Mouse (Mus musculus) embryonic stem cell, embryonic (primary cell): ENCODE measurements around the gene Zfp691.

Source experiments
- CTCF ChIA-PET, 4 experiments: fragments of 300-600 bp in 2 of 4; fragments of 350-600 bp in 2 of 4; sonication (Branson Sonifier 250); formaldehyde crosslinking; loops; one replicate each; lab custom pipeline; 2022; ENCODE audit warnings: inconsistent platforms in 2 of 4; lab: Charles Lee
- POLR2A ChIA-PET, 4 experiments: fragments of 300-600 bp in 2 of 4; fragments of 350-600 bp in 2 of 4; sonication (Branson Sonifier 250); formaldehyde crosslinking; loops; one replicate each; lab custom pipeline; 2022; ENCODE audit warnings: antibody characterized with exemption in 4 of 4, inconsistent platforms in 1 of 4; lab: Charles Lee

Zfp691 gene

DNA sequence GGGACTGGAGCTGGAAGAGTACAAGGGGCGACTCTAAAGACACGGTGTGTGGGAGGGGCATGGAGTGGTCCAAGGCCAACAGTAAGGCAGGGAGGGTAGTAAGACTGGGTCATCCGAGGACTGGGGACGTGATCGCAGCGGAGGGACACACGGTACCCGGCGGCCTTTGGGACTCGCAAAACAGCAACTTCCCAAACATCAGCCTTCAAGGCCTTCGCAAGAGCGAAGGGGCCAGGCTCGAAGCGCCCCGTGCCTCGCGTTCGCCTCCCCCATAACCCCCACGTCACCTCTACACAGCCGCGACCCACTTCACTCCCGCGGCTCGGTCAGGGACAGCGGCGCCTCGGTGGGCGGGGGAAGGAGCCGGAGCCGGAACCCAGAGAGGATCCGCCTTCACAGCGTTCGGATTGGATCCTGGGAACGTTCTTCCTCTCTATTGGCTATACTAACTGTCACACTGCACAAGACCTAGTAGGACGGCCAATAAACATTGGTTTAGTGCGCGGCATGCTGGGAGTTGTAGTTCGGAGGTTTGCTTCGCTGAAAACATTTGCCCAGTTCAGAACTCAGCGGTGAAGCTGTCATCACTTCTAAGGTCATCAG lies at the start of gene Zfp691:
Gene Zfp691 (minus strand): TSS at position 345 of the 603 bp plus-strand sequence.
- ChIA-PET POLR2A (interaction anchor here in 3 of 4 experiments (0.5 to 2.7 kb wide), 24 partner anchors 8 to 175 kb away, joined by 3 to 20 read pairs (median 5); partner anchors contain the start of genes Slc2a1 (in 3 of the 3), AU022252 (in 2 of the 3), P3h1 (in 2 of the 3) and Svbp (in 1 of the 3)), CTCF (interaction anchor here (0.6 to 2.8 kb wide), 18 partner anchors 11 to 732 kb away, joined by 3 to 14 read pairs (median 4); partner anchors contain the start of gene Slc2a1 (in 1 of the 4))

DNA sequence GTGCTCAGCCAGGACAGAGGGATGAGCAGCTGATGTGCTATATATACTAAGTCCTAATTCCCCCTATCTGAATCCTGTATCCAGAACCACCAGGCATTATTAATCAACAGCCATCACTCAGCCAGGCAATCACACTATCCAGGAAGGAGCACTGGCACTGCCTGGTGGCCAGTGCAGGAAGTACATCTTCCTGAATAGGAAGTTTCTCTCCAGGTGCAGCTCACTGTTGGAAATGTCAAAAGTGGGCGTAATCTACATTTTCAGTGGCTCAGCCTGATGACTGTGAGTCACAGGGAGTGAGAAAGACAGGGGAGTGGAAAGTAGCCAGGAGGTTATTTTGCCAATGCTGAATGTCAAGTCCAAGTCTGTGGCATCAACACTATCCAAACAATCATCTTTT lies 49.7 kb upstream of the Zfp691 start:
- ChIA-PET CTCF (interaction anchor here (0.6 to 2.6 kb wide), 28 partner anchors 8 to 510 kb away, joined by 3 to 21 read pairs (median 3); partner anchors contain the start of genes AU022252 (in 1 of the 4), Hivep3 (in 1 of the 4), P3h1 (in 1 of the 4) and Zfp691 (in 1 of the 4)), POLR2A (interaction anchor here in 3 of 4 experiments (0.5 to 8.0 kb wide), 22 partner anchors 9 to 177 kb away, joined by 3 to 64 read pairs (median 3); partner anchors contain the start of genes AU022252 (in 3 of the 3), P3h1 (in 3 of the 3) and Zfp691 (in 1 of the 3))

DNA sequence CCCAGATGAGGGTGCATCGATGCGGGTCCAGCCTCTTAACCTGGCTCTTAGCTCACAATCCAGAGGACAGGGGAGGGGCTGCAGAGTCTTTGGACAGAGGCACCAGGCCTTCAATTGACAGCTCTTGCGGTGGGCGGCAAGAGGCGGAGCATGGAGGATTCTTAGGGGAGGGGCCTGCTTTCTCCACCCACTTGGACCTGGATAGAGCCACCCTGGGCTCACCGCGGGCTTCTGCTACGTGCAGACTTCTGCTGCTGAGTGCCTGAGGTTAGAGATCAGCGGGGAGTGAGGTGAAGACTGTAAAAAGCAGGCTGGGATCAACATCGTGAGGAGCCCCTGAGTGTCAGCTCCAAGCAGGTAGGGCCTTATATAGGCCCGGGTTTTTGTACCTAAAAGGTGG lies 44.2 kb upstream of the Zfp691 start, which contains the start of gene Tmem269:
Gene Tmem269 (minus strand): TSS at position 49 of the 400 bp plus-strand sequence.
- ChIA-PET CTCF (interaction anchor here in 3 of 4 experiments (0.6 to 2.5 kb wide), 10 partner anchors 12 to 605 kb away, joined by 3 to 9 read pairs (median 4); no protein-coding TSS in a partner anchor), POLR2A (interaction anchor here in 2 of 4 experiments (0.6 to 8.0 kb wide), 20 partner anchors 12 to 353 kb away, joined by 3 to 64 read pairs (median 4); partner anchors contain the start of genes AU022252 (in 2 of the 2), P3h1 (in 2 of the 2), Slc2a1 (in 1 of the 2) and Svbp (in 1 of the 2))

DNA sequence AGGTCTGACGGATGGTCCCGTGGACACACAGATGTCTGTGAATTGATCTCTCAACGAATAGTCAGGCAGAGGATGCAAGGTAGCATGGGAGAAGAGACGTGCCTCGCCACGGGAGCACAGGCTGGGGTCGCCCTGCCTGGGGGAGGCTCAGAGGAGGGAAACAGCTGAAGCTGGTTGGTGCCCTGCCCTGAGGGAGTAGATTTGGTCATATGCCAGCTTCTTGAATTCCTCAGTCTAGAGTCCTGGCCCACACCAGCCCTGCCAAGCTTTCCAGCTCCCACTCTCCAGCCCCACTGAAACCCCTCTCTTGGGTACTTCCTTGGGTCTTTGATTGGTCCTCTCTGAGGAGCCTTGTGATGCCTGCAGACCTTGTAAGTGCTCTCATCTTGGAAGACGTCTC lies 42.7 kb upstream of the Zfp691 start:
- ChIA-PET CTCF (interaction anchor here in 1 of 4 experiments (1.6 kb wide), 1 partner anchor 59 kb away, joined by 3 read pairs; no protein-coding TSS in a partner anchor), POLR2A (interaction anchor here in 2 of 4 experiments (0.6 to 3.4 kb wide), 2 partner anchors 16 to 21 kb away, joined by 3 to 28 read pairs; partner anchors contain the start of genes AU022252 (in 1 of the 2) and P3h1 (in 1 of the 2))

DNA sequence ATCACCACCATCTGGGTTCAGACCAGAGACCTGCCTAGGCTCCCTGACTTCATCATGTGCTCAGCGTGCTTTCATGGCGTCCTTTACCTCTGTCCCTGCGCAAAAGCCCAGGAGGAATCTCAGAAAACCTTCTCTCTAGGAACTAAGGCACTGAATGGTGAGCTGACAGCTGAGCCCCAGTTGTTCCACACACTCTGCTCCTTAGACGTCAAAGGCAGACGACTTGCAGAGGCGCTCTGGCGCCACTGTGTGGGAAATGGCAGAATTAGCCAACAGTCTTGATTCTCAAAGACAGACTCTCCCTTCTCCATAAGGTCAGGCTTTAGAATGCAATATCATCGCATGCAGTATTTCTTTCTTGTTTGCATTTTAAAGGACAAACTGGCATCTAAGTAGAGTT lies 30.7 kb upstream of the Zfp691 start:
- POLR2A ChIA-PET = interaction anchor here in 2 of 4 experiments (0.6 to 2.2 kb wide), 5 partner anchors 9 to 435 kb away, joined by 3 to 5 read pairs (median 4); partner anchors contain the start of genes AU022252 (in 1 of the 2), P3h1 (in 1 of the 2) and Slc2a1 (in 1 of the 2)
- CTCF ChIA-PET = interaction anchor here (0.6 to 2.1 kb wide), 29 partner anchors 9 to 626 kb away, joined by 3 to 13 read pairs (median 5); partner anchors contain the start of genes AU022252 (in 1 of the 4), P3h1 (in 1 of the 4), Svbp (in 1 of the 4) and Tmem269 (in 1 of the 4)

DNA sequence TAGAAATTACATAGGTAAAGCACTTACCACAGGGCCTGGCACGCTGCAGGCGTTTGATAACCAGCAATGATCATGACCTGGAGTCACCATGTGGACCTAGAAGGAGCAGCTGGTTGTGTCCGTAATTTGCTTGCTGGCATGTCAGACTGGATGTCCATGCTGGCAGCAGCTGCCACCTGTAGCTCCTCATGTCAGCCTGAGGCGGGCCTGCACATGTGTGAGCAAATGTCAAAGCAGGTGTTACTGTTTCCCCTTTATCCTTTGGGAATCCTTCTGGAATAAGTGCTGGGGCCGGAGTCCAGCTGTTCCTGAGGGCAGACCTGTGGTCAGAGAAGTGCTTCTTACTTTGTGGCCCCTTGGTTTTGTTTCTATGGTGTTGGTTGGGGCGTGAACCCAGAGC lies 24.1 kb upstream of the Zfp691 start:
- ChIA-PET CTCF (interaction anchor here in 1 of 4 experiments (0.6 to 0.9 kb wide), 3 partner anchors 13 to 233 kb away, joined by 3 to 4 read pairs (median 3); no protein-coding TSS in a partner anchor), POLR2A (interaction anchor here in 2 of 4 experiments (0.8 to 2.0 kb wide), 4 partner anchors 34 to 209 kb away, joined by 3 to 6 read pairs (median 4); partner anchors contain the start of genes AU022252 (in 1 of the 2) and P3h1 (in 1 of the 2))

DNA sequence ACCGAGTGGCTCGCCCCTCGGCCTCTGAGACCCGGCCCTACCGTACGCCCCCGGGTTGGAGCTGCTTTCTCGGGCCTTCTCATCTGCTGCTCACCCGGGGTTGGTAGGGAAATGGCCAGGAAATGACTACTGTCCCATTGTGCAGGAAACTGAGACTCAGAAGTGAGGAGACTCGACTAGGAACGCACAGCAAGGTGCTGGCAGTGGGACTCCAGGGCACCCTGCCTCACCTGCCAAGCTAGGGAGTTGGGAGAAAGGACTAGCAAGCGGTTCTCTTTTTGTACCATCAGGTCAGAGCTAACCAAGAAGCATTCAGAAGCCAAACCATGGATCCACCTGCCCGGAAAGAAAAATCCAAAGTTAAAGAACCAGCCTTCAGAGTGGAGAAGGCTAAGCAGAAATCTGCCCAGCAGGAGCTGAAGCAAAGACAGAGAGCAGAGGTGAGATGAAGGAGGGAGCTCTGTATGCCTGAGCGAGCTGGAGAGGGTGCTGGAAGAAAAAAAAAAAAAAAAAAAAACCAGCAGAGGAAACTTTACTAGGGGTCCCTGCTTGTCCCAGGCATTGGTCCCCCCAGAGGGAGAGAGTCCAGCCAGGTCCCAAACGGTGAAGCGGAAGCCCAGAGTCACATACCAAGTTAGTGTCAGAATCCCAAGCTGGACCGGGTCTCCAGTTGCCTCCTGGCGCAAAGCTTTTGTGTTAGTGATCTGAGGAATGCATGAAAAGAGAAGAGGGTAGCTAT lies 21.8 kb upstream of the Zfp691 start:
- ChIA-PET CTCF (interaction anchor here in 3 of 4 experiments (0.6 to 2.5 kb wide), 16 partner anchors 8 to 583 kb away, joined by 3 to 18 read pairs (median 4); no protein-coding TSS in a partner anchor), POLR2A (interaction anchor here (0.6 to 2.0 kb wide), 44 partner anchors 8 to 1468 kb away, joined by 3 to 14 read pairs (median 4); partner anchors contain the start of genes AU022252 (in 2 of the 4), P3h1 (in 2 of the 4), Slc2a1 (in 2 of the 4) and Ybx1 (in 2 of the 4))

DNA sequence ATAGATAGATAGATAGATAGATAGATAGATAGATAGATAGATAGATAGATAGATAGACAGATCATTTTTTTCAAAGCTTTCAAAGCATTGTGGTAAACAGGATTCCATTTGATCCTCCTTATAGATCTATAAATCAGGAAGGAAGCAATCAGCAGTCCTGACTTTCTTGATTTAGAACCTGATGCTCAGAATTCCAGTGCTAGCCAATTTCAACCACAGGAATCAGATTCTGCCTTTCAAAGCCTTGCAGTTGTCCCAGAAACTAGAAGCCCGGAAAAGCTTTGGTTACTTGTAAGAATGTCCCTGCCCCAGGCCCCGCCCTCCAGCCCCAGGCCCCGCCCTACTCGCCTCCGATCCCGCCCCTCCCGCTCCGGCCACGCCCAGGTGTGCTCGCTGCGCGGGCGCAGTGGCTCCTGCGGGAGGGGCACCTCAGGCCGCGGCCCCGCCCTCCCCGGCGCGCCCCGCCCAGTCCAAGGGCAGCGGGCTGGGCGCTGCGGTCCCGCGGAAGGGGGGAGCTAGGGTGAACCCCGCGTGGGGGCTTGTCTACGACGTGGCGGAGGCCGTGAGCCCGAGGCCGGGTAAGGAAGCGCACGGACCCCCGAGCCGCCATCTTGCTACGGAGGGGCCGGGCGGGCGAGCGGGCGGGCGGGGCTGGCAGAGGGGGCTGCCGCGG lies 21.1 kb upstream of the Zfp691 start, which contains the start of gene Svbp:
Gene Svbp (plus strand): TSS at position 398 of the 673 bp plus-strand sequence.
- CTCF ChIA-PET = interaction anchor here (0.6 to 2.5 kb wide), 18 partner anchors 9 to 476 kb away, joined by 3 to 18 read pairs (median 4); no protein-coding TSS in a partner anchor
- POLR2A ChIA-PET = interaction anchor here (0.6 to 2.0 kb wide), 35 partner anchors 9 to 1467 kb away, joined by 3 to 14 read pairs (median 4); partner anchors contain the start of genes Slc2a1 (in 2 of the 4), Tmem269 (in 2 of the 4), AU022252 (in 1 of the 4) and Frg2f1 (in 1 of the 4)

DNA sequence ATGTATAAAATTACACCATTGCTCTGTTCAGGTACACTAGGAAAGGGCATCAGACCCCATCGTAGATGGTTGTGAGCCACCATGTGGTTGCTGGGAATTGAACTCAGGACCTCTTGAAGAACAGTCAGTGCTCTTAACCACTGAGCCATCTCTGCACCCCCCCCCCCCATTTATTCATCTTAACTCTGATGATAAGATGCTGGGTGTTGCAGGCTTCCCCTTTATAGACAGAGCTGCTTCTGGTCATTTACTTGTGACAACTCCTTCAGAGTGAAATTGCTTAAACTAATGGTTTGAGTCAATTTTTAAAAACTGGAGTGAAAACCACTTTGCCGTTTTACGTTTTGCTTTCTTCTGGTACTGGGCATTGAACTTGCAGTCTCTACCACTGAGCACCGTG lies 18.8 kb upstream of the Zfp691 start:
- ChIA-PET POLR2A (interaction anchor here in 1 of 4 experiments (0.8 to 1.7 kb wide), 7 partner anchors 9 to 50 kb away, joined by 3 to 6 read pairs (median 4); partner anchors contain the start of genes AU022252 and P3h1), CTCF (interaction anchor here in 1 of 4 experiments (0.7 kb wide), 1 partner anchor 111 kb away, joined by 8 read pairs; no protein-coding TSS in a partner anchor)

DNA sequence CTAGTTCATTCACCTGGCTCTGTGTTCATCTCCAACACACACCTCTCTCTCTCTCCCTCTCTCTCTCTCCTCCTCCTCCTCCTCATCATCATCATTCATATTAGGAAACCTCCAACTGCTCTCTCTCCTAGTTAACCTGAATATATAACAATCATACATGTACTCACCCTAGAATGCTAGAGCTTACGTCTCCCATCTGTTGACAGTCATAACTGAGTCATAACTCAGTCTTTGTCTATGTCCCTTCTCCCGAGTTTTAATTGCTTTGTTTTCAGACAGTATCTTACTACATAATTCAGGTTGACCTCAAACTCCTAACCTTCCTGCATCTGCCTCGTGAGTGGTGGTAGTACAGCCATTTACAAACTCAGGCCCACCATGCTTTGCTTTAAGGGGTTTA lies 17.3 kb upstream of the Zfp691 start:
- ChIA-PET POLR2A (interaction anchor here in 1 of 4 experiments (1.5 kb wide), 1 partner anchor 45 kb away, joined by 3 read pairs; no protein-coding TSS in a partner anchor), CTCF (interaction anchor here (0.7 to 1.1 kb wide), 4 partner anchors 13 to 440 kb away, joined by 3 to 8 read pairs (median 3); partner anchors contain the start of gene Tmem269 (in 1 of the 4))

DNA sequence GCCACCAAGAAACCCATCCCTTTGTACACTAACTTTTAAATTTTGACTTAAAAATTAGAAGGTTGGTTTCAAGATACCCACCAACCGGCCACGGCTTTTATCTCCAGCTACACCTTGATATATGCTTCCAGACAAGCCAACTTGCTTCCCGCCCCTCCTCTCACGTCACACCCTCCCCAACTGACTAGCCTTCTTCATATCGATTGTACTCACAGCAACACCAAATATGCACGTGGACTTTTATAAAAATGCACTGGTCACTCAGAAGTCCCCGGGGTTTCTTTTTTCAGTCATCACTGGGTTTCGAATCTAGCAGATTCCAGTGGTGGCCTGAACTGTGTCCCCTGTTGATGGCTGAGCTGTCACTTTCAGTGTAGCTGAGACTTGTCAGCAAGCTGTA lies 16.6 kb upstream of the Zfp691 start:
- POLR2A ChIA-PET = interaction anchor here in 1 of 4 experiments (1.1 kb wide), 1 partner anchor 24 kb away, joined by 3 read pairs; no protein-coding TSS in a partner anchor
- CTCF ChIA-PET = interaction anchor here in 3 of 4 experiments (0.7 to 1.1 kb wide), 4 partner anchors 14 to 77 kb away, joined by 3 to 8 read pairs (median 4); partner anchors contain the start of gene Tmem269 (in 1 of the 3)

DNA sequence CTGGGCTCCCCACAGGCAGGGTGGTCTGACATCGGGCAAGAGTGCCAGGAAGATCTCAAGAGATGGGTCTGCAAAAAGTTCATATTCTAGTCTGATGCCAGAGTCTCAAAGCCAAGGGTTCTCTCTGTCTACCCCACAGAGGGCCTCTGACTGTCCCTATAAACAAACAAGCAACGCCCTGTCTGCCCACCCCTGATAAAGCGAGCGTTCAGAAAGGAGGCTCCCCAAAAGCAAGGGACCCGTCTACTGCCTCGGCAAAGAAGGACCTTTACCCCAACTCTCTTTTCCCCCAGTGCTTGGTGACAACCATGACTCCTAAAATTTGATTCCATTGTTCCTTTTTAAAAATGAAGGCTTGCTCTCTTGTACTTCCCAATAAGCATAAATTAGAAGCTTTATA lies 15.9 kb upstream of the Zfp691 start, which contains the start of gene Ermap:
Gene Ermap (minus strand): TSS at position 148 of the 400 bp plus-strand sequence.
- CTCF ChIA-PET = interaction anchor here in 3 of 4 experiments (0.7 to 1.1 kb wide), 3 partner anchors 33 to 77 kb away, joined by 3 to 7 read pairs (median 4); no protein-coding TSS in a partner anchor
- POLR2A ChIA-PET = interaction anchor here in 1 of 4 experiments (1.1 kb wide), 1 partner anchor 24 kb away, joined by 3 read pairs; no protein-coding TSS in a partner anchor

DNA sequence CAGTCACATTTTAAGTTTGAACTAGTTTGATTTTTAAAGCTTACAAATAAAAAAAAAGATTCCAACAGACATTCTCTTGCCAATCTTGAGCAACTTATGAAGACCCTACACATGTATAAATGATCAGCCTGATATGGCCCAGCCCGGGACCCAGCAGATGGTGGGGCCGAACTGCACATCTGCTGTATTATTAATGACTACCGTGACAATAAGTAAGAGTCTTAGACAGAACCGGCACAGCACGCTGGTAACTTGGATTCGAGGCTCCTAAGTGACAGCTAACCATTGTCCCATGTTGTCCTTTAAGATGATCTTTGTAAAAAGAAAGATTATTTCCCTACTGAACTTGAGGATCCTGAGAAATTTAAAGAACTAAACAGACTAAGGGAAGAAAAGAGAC lies 15.4 kb upstream of the Zfp691 start:
- CTCF ChIA-PET = interaction anchor here in 2 of 4 experiments (0.7 to 1.1 kb wide), 2 partner anchors 32 to 45 kb away, joined by 3 to 7 read pairs; no protein-coding TSS in a partner anchor
- POLR2A ChIA-PET = no interaction called here

DNA sequence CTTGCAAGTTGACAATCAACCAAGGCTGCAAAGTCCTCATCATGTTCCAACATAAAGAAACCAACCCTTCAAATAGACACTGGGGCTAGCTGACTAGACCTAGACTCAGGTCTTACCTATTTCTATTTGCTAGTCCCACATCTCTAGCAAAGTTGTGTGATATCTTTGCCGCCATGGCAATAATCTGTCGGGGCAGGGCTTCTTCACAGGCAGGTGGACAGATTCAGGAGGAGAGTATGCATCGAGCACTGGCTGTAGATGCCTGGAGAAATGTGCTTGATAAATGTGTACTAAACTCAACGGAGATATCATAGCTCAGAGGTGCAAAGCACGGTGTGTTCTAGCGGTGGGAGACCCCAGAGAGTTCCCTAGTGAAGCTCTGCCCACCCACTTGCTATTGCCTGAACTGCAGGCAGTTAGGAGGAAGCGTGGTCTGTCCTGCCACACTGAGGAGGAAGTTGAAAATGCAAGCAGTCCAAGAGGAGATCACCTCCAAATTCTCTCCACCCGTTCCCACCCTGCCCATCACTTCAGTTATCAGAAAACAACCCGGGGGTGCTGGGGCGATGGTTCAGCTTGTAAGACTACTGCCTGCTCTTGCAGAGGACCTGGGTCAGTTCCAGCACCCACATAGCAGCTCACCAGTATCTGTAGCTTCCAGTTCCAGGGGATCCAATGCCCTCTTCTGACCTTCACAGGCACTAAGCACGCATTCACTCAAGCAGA lies 14.2 kb upstream of the Zfp691 start:
- ChIA-PET CTCF (interaction anchor here in 1 of 4 experiments (0.7 to 1.5 kb wide), 2 partner anchors 46 to 1116 kb away, joined by 3 read pairs; no protein-coding TSS in a partner anchor), POLR2A (interaction anchor here in 2 of 4 experiments (0.6 to 0.7 kb wide), 2 partner anchors 40 to 130 kb away, joined by 3 read pairs; no protein-coding TSS in a partner anchor)

DNA sequence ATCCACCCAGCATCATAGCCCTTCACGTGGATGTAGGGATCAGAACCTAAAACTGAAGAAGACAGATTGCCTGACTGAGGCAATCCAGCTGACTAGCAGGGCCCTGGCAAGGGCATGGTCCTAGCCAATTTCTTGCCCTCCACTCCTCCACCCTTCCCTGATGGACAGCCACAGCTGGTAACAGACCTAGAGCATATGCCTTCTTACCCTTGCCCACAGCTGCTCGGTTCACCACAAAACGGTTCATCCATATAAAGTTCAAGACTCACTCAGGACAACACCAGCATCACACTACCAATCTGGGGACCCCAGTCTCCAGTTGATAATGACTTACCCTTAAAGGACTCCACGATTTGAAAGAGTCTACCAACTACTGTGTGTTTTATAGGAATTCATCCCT lies 11.8 kb upstream of the Zfp691 start:
- CTCF ChIA-PET = interaction anchor here in 2 of 4 experiments (0.5 to 1.1 kb wide), 2 partner anchors 77 to 184 kb away, joined by 4 read pairs; partner anchors contain the start of gene Slc2a1 (in 1 of the 2)
- POLR2A ChIA-PET = no interaction called here
